Mouse (Mus musculus): ENCODE measurements around the gene Mov10l1. TPM values are rescaled to one million over a fixed set of nuclear protein-coding genes. Genes with fewer than 3 reads are reported as not detected.

Gene Mov10l1
- polyA plus RNA-seq, 1 experiment, result 4.1 TPM

GRCm38 (mm10) chr15:89060032-89060681, 77.4 kb downstream of the Mov10l1 start:
- TF ChIP-seq CTCF (IDR thresholded peaks at IDR 0.05; ENCODE audit: low read depth, low read length) (no peak), EP300 (IDR thresholded peaks at IDR 0.05; ENCODE audit: insufficient read depth, low read depth, low read length) (no peak)
- H3K9ac ChIP-seq (ENCODE audit: low read depth, poor library complexity, severe bottlenecking), result peak overlapping the region; percentile 62
- H3K4me3 ChIP-seq (ENCODE audit: low read depth, low read length), result peak overlapping the region; percentile 64
- peaks cover 2% of the 10 kb centered on the region; the same call in 1 of the 2 replicates for H3K27me3 ChIP-seq (ENCODE audit: control insufficient read depth, insufficient read depth, low read length, poor library complexity, severe bottlenecking)
- peaks cover 2% of the 10 kb centered on the region for H3K4me1 ChIP-seq (ENCODE audit: control insufficient read depth, insufficient read depth, low read length)
- H3K9me3 ChIP-seq (replicated peaks; ENCODE audit: control insufficient read depth, insufficient read depth, low read length, poor library complexity, severe bottlenecking), result no peaks in the 10 kb centered on the region
- no peak overlapping the region for H3K27ac ChIP-seq (ENCODE audit: insufficient read depth, low read length)
- H3K36me3 ChIP-seq (ENCODE audit: control insufficient read depth, insufficient read depth, low read length, poor library complexity, severe bottlenecking), result no peaks in the 10 kb centered on the region

DNA sequence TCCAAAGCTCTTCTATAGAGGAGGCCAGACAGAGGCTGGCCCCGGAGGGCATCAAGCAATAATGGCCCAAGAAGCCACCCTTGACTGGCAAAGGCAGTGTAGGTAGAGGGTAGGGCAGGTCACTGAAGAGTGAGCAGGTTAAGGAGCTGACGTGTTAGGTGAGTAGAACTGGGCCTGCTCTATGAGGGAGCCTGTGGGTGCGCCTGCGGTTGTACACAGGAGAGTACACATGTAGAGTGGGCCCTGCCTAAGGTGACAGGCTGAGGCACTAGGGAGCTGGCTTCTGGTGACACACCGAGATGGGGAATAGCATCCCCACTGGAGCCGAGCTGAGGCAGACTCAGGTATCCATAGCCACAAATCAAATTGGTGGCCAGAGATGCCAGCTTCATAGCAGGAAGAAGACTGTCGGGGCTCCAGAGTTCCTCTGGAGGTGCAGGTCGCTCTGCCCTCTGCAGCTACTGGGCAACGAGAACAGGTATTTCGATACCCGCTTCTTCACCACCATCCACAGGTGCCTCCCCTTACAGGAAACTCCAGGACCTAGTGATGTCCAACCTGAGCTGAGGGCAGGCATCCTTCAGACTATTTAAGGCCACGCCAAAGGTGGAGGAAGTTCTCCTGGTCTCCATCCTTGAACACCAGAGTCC, 78.2 kb downstream of the Mov10l1 start:
- Histone ChIP-seq H3K27me3 (ENCODE audit: control insufficient read depth, insufficient read depth, low read length, poor library complexity, severe bottlenecking) (peaks cover 2% of the 10 kb centered on the region; the same call in 1 of the 2 replicates), H3K36me3 (ENCODE audit: control insufficient read depth, insufficient read depth, low read length, poor library complexity, severe bottlenecking) (no peaks in the 10 kb centered on the region), H3K9ac (ENCODE audit: low read depth, poor library complexity, severe bottlenecking) (no peak overlapping the region), H3K9me3 (replicated peaks; ENCODE audit: control insufficient read depth, insufficient read depth, low read length, poor library complexity, severe bottlenecking) (no peaks in the 10 kb centered on the region), H3K4me1 (ENCODE audit: control insufficient read depth, insufficient read depth, low read length) (peaks cover 2% of the 10 kb centered on the region), H3K4me3 (ENCODE audit: low read depth, low read length) (no peak overlapping the region), H3K27ac (ENCODE audit: insufficient read depth, low read length) (no peak overlapping the region)
- TF ChIP-seq CTCF (IDR thresholded peaks at IDR 0.05; ENCODE audit: low read depth, low read length), result no peak
- TF ChIP-seq POLR2A (IDR thresholded peaks at IDR 0.05; ENCODE audit: insufficient read depth, low read length), result no peak
- TF ChIP-seq EP300 (IDR thresholded peaks at IDR 0.05; ENCODE audit: insufficient read depth, low read depth, low read length), result no peak

- Histone ChIP-seq H3K4me3 (ENCODE audit: low read depth, low read length) (no peak overlapping the region), H3K36me3 (ENCODE audit: control insufficient read depth, insufficient read depth, low read length, poor library complexity, severe bottlenecking) (no peaks in the 10 kb centered on the region), H3K4me1 (ENCODE audit: control insufficient read depth, insufficient read depth, low read length) (peaks cover 2% of the 10 kb centered on the region), H3K9me3 (replicated peaks; ENCODE audit: control insufficient read depth, insufficient read depth, low read length, poor library complexity, severe bottlenecking) (no peaks in the 10 kb centered on the region), H3K9ac (ENCODE audit: low read depth, poor library complexity, severe bottlenecking) (no peak overlapping the region), H3K27ac (ENCODE audit: insufficient read depth, low read length) (no peak overlapping the region), H3K27me3 (ENCODE audit: control insufficient read depth, insufficient read depth, low read length, poor library complexity, severe bottlenecking) (peaks cover 2% of the 10 kb centered on the region; the same call in 1 of the 2 replicates)
- TF ChIP-seq CTCF (IDR thresholded peaks at IDR 0.05; ENCODE audit: low read depth, low read length), result no peak
- no peak for TF ChIP-seq EP300 (IDR thresholded peaks at IDR 0.05; ENCODE audit: insufficient read depth, low read depth, low read length)
- no peak for TF ChIP-seq POLR2A (IDR thresholded peaks at IDR 0.05; ENCODE audit: insufficient read depth, low read length)
These were observed 79.2 kb downstream of the Mov10l1 start for GRCm38 (mm10) chr15:89061761-89062517.

DNA sequence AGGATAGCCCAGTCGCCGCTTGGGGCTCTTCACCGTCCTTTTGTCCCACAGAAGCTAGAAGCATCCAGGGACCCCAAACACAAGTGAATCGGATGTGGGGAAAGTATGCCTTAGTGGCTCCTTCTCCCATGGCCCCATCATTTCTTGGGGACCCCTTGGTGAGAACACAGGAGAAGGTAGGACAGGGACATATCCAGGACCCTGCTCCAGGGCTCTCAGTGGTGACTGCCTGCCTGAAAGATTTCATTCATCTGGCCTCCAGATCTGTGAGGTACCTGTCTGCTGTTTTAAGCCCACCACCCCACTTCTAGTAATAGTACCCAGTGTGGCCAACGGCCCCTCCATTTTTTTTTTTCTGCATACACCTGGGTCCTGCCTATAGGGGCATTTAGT, 79.8 kb downstream of the Mov10l1 start:
- H3K36me3 ChIP-seq (ENCODE audit: control insufficient read depth, insufficient read depth, low read length, poor library complexity, severe bottlenecking), result no peaks in the 10 kb centered on the region
- peaks cover 2% of the 10 kb centered on the region; the same call in 1 of the 2 replicates for H3K27me3 ChIP-seq (ENCODE audit: control insufficient read depth, insufficient read depth, low read length, poor library complexity, severe bottlenecking)
- H3K27ac ChIP-seq (ENCODE audit: insufficient read depth, low read length), result no peak overlapping the region
- peaks cover 2% of the 10 kb centered on the region for H3K4me1 ChIP-seq (ENCODE audit: control insufficient read depth, insufficient read depth, low read length)
- no peak overlapping the region for H3K4me3 ChIP-seq (ENCODE audit: low read depth, low read length)
- no peak for TF ChIP-seq EP300 (IDR thresholded peaks at IDR 0.05; ENCODE audit: insufficient read depth, low read depth, low read length)
- TF ChIP-seq POLR2A (IDR thresholded peaks at IDR 0.05; ENCODE audit: insufficient read depth, low read length), result no peak
- TF ChIP-seq CTCF (IDR thresholded peaks at IDR 0.05; ENCODE audit: low read depth, low read length), result no peak
- H3K9ac ChIP-seq (ENCODE audit: low read depth, poor library complexity, severe bottlenecking), result no peak overlapping the region
- no peaks in the 10 kb centered on the region for H3K9me3 ChIP-seq (replicated peaks; ENCODE audit: control insufficient read depth, insufficient read depth, low read length, poor library complexity, severe bottlenecking)

- TF ChIP-seq CTCF (IDR thresholded peaks at IDR 0.05; ENCODE audit: low read depth, low read length) (no peak), EP300 (IDR thresholded peaks at IDR 0.05; ENCODE audit: insufficient read depth, low read depth, low read length) (no peak), POLR2A (IDR thresholded peaks at IDR 0.05; ENCODE audit: insufficient read depth, low read length) (no peak)
- H3K27me3 ChIP-seq (ENCODE audit: control insufficient read depth, insufficient read depth, low read length, poor library complexity, severe bottlenecking), result peaks cover 2% of the 10 kb centered on the region; the same call in 1 of the 2 replicates
These were observed 80.3 kb downstream of the Mov10l1 start for GRCm38 (mm10) chr15:89063001-89063400.

More at GRCm38 (mm10) chr15:89063001-89063400, 80.3 kb downstream of the Mov10l1 start:
- Histone ChIP-seq H3K4me1 (ENCODE audit: control insufficient read depth, insufficient read depth, low read length) (peaks cover 2% of the 10 kb centered on the region), H3K4me3 (ENCODE audit: low read depth, low read length) (no peak overlapping the region), H3K36me3 (ENCODE audit: control insufficient read depth, insufficient read depth, low read length, poor library complexity, severe bottlenecking) (no peaks in the 10 kb centered on the region), H3K27ac (ENCODE audit: insufficient read depth, low read length) (no peak overlapping the region), H3K9ac (ENCODE audit: low read depth, poor library complexity, severe bottlenecking) (no peak overlapping the region), H3K9me3 (replicated peaks; ENCODE audit: control insufficient read depth, insufficient read depth, low read length, poor library complexity, severe bottlenecking) (no peaks in the 10 kb centered on the region)

Data from ES-Bruce4 (cell line).